Mouse (Mus musculus) megakaryocyte, embryonic 14.5 days (primary cell): ENCODE measurements at regions not wholly inside any gene's neighbourhood (a gene's known extent, or its start where the extent isn't known, plus 50 kb on each side); places are given as distances from the start of the nearest gene placed in this dataset.

Source experiments
- FLI1 ChIP-seq: IDR thresholded peaks from 2 replicates; pipeline ENCODE4 v1.6.1; 2012; ENCODE audit warnings: low read length, inconsistent platforms, mixed read lengths
- GATA1 ChIP-seq: IDR thresholded peaks from 3 replicates; pipeline ENCODE4 v1.6.1; 2012; ENCODE audit warnings: mixed read lengths, low read length, inconsistent platforms, borderline replicate concordance

GRCm38 (mm10) chr2:128377680-128378079, 213.3 kb upstream of the Spdye4c start:
- TF ChIP-seq FLI1: no peak
- no peak for TF ChIP-seq GATA1
